Mouse (Mus musculus): Measurements from ENCODE around the gene Oscar. TPM values are rescaled to one million over a fixed set of nuclear protein-coding genes. Genes with fewer than 3 reads are reported as not detected.

The Oscar gene
- polyA plus RNA-seq, 1 experiment, result not detected

- peaks cover 35% of the 10 kb centered on the region for H3K79me2 ChIP-seq (ENCODE audit: control insufficient read depth, insufficient read depth)
- H3K4me3 ChIP-seq, result peak within 1 kb of the TSS; percentile 69
- TF ChIP-seq USF1 (IDR thresholded peaks at IDR 0.05; ENCODE audit: low read depth), result no peak
- TF ChIP-seq E2F4 (IDR thresholded peaks at IDR 0.05; ENCODE audit: insufficient read depth), result peak; percentile 65
- TF ChIP-seq REST (IDR thresholded peaks at IDR 0.05; ENCODE audit: insufficient read depth, insufficient read length), result no peak
- no peak for TF ChIP-seq MAX (IDR thresholded peaks at IDR 0.05; ENCODE audit: low read depth)
- TF ChIP-seq SRF (IDR thresholded peaks at IDR 0.05; ENCODE audit: control insufficient read depth, insufficient read length, low read depth), result peak; percentile 70
- no peak for TF ChIP-seq TCF3 (IDR thresholded peaks at IDR 0.05; ENCODE audit: insufficient read length, low read depth)
- peak; percentile 25 for TF ChIP-seq POLR2A (IDR thresholded peaks at IDR 0.05; ENCODE audit: insufficient read length, low read depth)
- peak; percentile 46; the same call in 1 of the 2 replicates for TF ChIP-seq CEBPB (IDR thresholded peaks at IDR 0.05; ENCODE audit: insufficient read depth, poor library complexity, severe bottlenecking)
- TF ChIP-seq MYOD1 (IDR thresholded peaks at IDR 0.05; ENCODE audit: control insufficient read depth in 1 of 3, insufficient read length in 2 of 3, low read depth in 2 of 3), result no peak
- no peak for TF ChIP-seq POLR2AphosphoS2 (IDR thresholded peaks at IDR 0.05; ENCODE audit: insufficient read length, low read depth)
- no peak for TF ChIP-seq TCF12 (IDR thresholded peaks at IDR 0.05; ENCODE audit: insufficient read depth, poor library complexity, severe bottlenecking)
- no peak for TF ChIP-seq MYOG (IDR thresholded peaks at IDR 0.05; ENCODE audit: control insufficient read depth in 1 of 3, insufficient read depth in 1 of 3, insufficient read length in 2 of 3, low read depth in 2 of 3)
- H3K4me2 ChIP-seq (ENCODE audit: low read depth), result peak within 1 kb of the TSS; percentile 94
- H3K36me3 ChIP-seq (ENCODE audit: control insufficient read depth, insufficient read depth), result peaks cover 8% of the 10 kb centered on the region
- H3K27me3 ChIP-seq (ENCODE audit: control insufficient read depth, insufficient read depth, insufficient read length), result no peaks in the 10 kb centered on the region
- H3ac ChIP-seq (ENCODE audit: control insufficient read depth, insufficient read length), result peak within 1 kb of the TSS; percentile 82
Observed at GRCm38 (mm10) chr7:3629543-3630477, 13.9 kb upstream of the Oscar start, which contains the start of the genes Tfpt and Prpf31. TSS of gene Tfpt (minus strand) at chr7:3629929. TSS of gene Prpf31 (plus strand) at chr7:3629985.

DNA sequence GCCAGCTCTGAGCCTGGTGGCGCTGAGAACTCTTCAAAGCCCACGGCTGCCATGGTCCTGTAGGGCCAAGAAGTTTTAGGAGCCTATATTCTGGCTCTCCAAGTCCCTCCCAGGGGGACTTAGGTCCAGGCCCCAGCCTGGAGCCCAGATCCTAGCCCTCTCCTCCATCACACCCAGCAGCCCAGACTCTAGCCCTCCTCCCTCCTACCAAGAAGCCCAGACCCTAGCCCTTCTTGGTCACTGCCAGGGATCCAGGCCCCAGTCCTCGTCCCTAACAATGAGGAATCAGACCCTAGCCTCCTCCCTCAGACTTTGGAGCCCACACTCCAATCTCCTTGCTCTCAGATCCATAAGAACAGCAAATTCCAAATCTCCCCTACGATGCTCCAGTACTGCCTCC, 13.1 kb upstream of the Oscar start:
- H3K36me3 ChIP-seq (ENCODE audit: control insufficient read depth, insufficient read depth), result peaks cover 8% of the 10 kb centered on the region
- TF ChIP-seq E2F4 (IDR thresholded peaks at IDR 0.05; ENCODE audit: insufficient read depth) (no peak), POLR2AphosphoS2 (IDR thresholded peaks at IDR 0.05; ENCODE audit: insufficient read length, low read depth) (no peak), TCF3 (IDR thresholded peaks at IDR 0.05; ENCODE audit: insufficient read length, low read depth) (no peak), MAX (IDR thresholded peaks at IDR 0.05; ENCODE audit: low read depth) (no peak), USF1 (IDR thresholded peaks at IDR 0.05; ENCODE audit: low read depth) (no peak), TCF12 (IDR thresholded peaks at IDR 0.05; ENCODE audit: insufficient read depth, poor library complexity, severe bottlenecking) (no peak), MYOD1 (IDR thresholded peaks at IDR 0.05; ENCODE audit: control insufficient read depth in 1 of 3, insufficient read length in 2 of 3, low read depth in 2 of 3) (no peak), REST (IDR thresholded peaks at IDR 0.05; ENCODE audit: insufficient read depth, insufficient read length) (no peak), POLR2A (IDR thresholded peaks at IDR 0.05; ENCODE audit: insufficient read length, low read depth) (no peak), MYOG (IDR thresholded peaks at IDR 0.05; ENCODE audit: control insufficient read depth in 1 of 3, insufficient read depth in 1 of 3, insufficient read length in 2 of 3, low read depth in 2 of 3) (no peak), CEBPB (IDR thresholded peaks at IDR 0.05; ENCODE audit: insufficient read depth, poor library complexity, severe bottlenecking) (no peak), SRF (IDR thresholded peaks at IDR 0.05; ENCODE audit: control insufficient read depth, insufficient read length, low read depth) (no peak)
- peak overlapping the region; percentile 69 for H3K4me3 ChIP-seq

DNA sequence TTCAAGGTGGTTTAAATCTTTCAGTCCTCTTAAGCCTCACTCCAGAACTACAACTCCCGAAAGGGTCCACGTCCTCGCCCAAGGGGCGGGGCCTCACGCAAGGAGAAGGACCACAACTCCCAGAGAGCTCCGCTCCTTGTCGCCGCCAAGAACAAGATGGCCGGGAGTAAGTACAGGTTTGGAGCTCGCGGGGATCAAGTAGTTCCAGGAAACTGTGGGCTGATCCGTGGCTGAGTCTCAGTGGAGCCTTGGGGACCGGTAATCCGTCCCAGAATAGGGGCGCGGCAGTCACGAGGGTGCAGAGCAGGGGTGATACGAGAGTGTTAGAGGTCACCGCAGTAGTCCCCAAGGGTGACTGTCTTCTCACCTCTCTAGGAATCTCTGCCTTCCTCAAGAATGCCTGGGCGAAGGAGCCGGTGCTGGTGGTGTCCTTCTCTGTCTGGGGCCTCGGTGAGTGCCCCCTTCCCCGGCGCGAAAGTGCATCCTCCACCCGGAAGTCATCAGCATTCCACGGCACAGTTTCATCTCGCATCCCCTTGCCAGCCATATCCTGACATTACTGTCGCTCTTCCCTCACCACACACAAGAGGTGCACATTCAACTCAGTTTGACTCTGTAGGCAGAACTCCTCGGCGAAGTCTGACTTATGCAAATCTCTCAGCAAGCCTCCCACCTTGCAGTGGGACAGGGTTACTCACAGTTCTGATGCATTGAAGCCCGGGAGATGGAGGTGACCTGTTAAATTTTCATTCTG, 1.5 kb upstream of the Oscar start, which contains the start of gene Ndufa3:
Gene Ndufa3 (plus strand): TSS at position 132 of the 754 bp plus-strand sequence.
- Histone ChIP-seq H3K4me2 (ENCODE audit: low read depth) (peak within 1 kb of the TSS; percentile 93), H3K79me2 (ENCODE audit: control insufficient read depth, insufficient read depth) (peaks cover 12% of the 10 kb centered on the region), H3K27me3 (ENCODE audit: control insufficient read depth, insufficient read depth, insufficient read length) (peaks cover 13% of the 10 kb centered on the region), H3ac (ENCODE audit: control insufficient read depth, insufficient read length) (peak within 1 kb of the TSS; percentile 38), H3K36me3 (ENCODE audit: control insufficient read depth, insufficient read depth) (no peaks in the 10 kb centered on the region), H3K4me3 (peak within 1 kb of the TSS; percentile 64)
- TF ChIP-seq TCF12 (IDR thresholded peaks at IDR 0.05; ENCODE audit: insufficient read depth, poor library complexity, severe bottlenecking) (no peak), TCF3 (IDR thresholded peaks at IDR 0.05; ENCODE audit: insufficient read length, low read depth) (no peak), E2F4 (IDR thresholded peaks at IDR 0.05; ENCODE audit: insufficient read depth) (no peak), MAX (IDR thresholded peaks at IDR 0.05; ENCODE audit: low read depth) (no peak), SRF (IDR thresholded peaks at IDR 0.05; ENCODE audit: control insufficient read depth, insufficient read length, low read depth) (no peak), MYOG (IDR thresholded peaks at IDR 0.05; ENCODE audit: control insufficient read depth in 1 of 3, insufficient read depth in 1 of 3, insufficient read length in 2 of 3, low read depth in 2 of 3) (no peak), POLR2A (IDR thresholded peaks at IDR 0.05; ENCODE audit: insufficient read length, low read depth) (peak; percentile 56), REST (IDR thresholded peaks at IDR 0.05; ENCODE audit: insufficient read depth, insufficient read length) (no peak), MYOD1 (IDR thresholded peaks at IDR 0.05; ENCODE audit: control insufficient read depth in 1 of 3, insufficient read length in 2 of 3, low read depth in 2 of 3) (no peak), CEBPB (IDR thresholded peaks at IDR 0.05; ENCODE audit: insufficient read depth, poor library complexity, severe bottlenecking) (no peak), USF1 (IDR thresholded peaks at IDR 0.05; ENCODE audit: low read depth) (no peak), POLR2AphosphoS2 (IDR thresholded peaks at IDR 0.05; ENCODE audit: insufficient read length, low read depth) (peak; percentile 61)

More for the DNA sequence above, 13.1 kb upstream of the Oscar start:
- Histone ChIP-seq H3K79me2 (ENCODE audit: control insufficient read depth, insufficient read depth) (peaks cover 35% of the 10 kb centered on the region), H3ac (ENCODE audit: control insufficient read depth, insufficient read length) (peak overlapping the region; percentile 82), H3K4me2 (ENCODE audit: low read depth) (peak overlapping the region; percentile 94), H3K27me3 (ENCODE audit: control insufficient read depth, insufficient read depth, insufficient read length) (no peaks in the 10 kb centered on the region)
